Mouse (Mus musculus) A20 (cell line): Measurements from ENCODE around the gene Tuba1c.

Experiments
- DNase-seq: peaks from one replicate; pipeline ENCODE4 v3.0.0-alpha.2; 2011; ENCODE audit warnings: low read depth, low spot score

The Tuba1c gene

GRCm38 (mm10) chr15:99029619-99030584 lies at the start of gene Tuba1c:
TSS of gene Tuba1c (plus strand) at chr15:99029891.
- DNase-seq, result peak; percentile 99

- no peak for DNase-seq
Observed at GRCm38 (mm10) chr15:98980012-98980614, 49.6 kb upstream of the Tuba1c start.

- no peak for DNase-seq
Observed at GRCm38 (mm10) chr15:98982100-98982499, 47.6 kb upstream of the Tuba1c start.

GRCm38 (mm10) chr15:98983431-98984081 lies 46.1 kb upstream of the Tuba1c start:
- DNase-seq, result no peak

GRCm38 (mm10) chr15:98984681-98985080 lies 45.0 kb upstream of the Tuba1c start:
- no peak for DNase-seq

- peak; percentile 93 for DNase-seq
Observed at GRCm38 (mm10) chr15:98985240-98985981, 44.3 kb upstream of the Tuba1c start.

GRCm38 (mm10) chr15:98985982-98986715 lies 43.5 kb upstream of the Tuba1c start:
- DNase-seq, result peak; percentile 58

- DNase-seq, result no peak
Observed at GRCm38 (mm10) chr15:98987077-98987630, 42.5 kb upstream of the Tuba1c start.

- no peak for DNase-seq
Observed at GRCm38 (mm10) chr15:98987661-98988181, 42.0 kb upstream of the Tuba1c start.

GRCm38 (mm10) chr15:98988787-98989186 lies 40.9 kb upstream of the Tuba1c start:
- DNase-seq, result no peak

- DNase-seq, result no peak
Observed at GRCm38 (mm10) chr15:98989701-98990430, 39.8 kb upstream of the Tuba1c start.

- DNase-seq, result peak; percentile 49
Observed at GRCm38 (mm10) chr15:98990669-98991539, 38.8 kb upstream of the Tuba1c start.

GRCm38 (mm10) chr15:98991540-98992050 lies 38.1 kb upstream of the Tuba1c start:
- DNase-seq, result peak; percentile 30

GRCm38 (mm10) chr15:98992086-98992912 lies 37.4 kb upstream of the Tuba1c start:
- DNase-seq, result peak; percentile 92

- peak; percentile 95 for DNase-seq
Observed at GRCm38 (mm10) chr15:98993093-98993793, 36.4 kb upstream of the Tuba1c start.

GRCm38 (mm10) chr15:98993865-98994264 lies 35.8 kb upstream of the Tuba1c start:
- peak; percentile 92 for DNase-seq
